Mouse (Mus musculus) testis, adult 2 months (tissue): ENCODE data around the gene Kif5a. TPM values are rescaled to one million over a fixed set of nuclear protein-coding genes. Genes with fewer than 3 reads are reported as not detected.
A peak's percentile ranks its signal among the peaks of the same experiment; 100 is the strongest.

ENCODE experiments used
- H3K27ac ChIP-seq: fragments of 200-500 bp; 2 replicates; pipeline ENCODE4 v1.5.1; 2012; ENCODE audit warnings: low read depth, low read length; ENCODE audit not compliant: control insufficient read depth, insufficient read depth
- H3K27me3 ChIP-seq: fragments of 200-500 bp; 2 replicates; pipeline ENCODE4 v1.6.1; 2012; ENCODE audit warnings: mild to moderate bottlenecking, low read length, moderate library complexity; ENCODE audit not compliant: control insufficient read depth, insufficient read depth
- H3K36me3 ChIP-seq: fragments of 200-500 bp; 2 replicates; pipeline ENCODE4 v1.6.1; 2012; ENCODE audit warnings: mild to moderate bottlenecking, low read length; ENCODE audit not compliant: control insufficient read depth, insufficient read depth
- H3K4me1 ChIP-seq: fragments of 200-500 bp; 2 replicates; pipeline ENCODE4 v1.6.1; 2012; ENCODE audit warnings: low read length; ENCODE audit not compliant: control insufficient read depth, insufficient read depth
- H3K4me3 ChIP-seq: fragments of 200-500 bp; 2 replicates; pipeline ENCODE4 v1.5.1; 2012; ENCODE audit warnings: low read depth, mild to moderate bottlenecking, low read length, moderate library complexity, mixed read lengths; ENCODE audit not compliant: control insufficient read depth
- CTCF ChIP-seq: fragments of 200-500 bp; IDR thresholded peaks from 2 replicates; pipeline ENCODE4 v1.5.1; 2012; ENCODE audit warnings: low read depth, mild to moderate bottlenecking, inconsistent platforms, low read length, moderate library complexity; ENCODE audit not compliant: control insufficient read depth, insufficient read depth, insufficient replicate concordance
- POLR2A ChIP-seq: fragments of 200-500 bp; IDR thresholded peaks from 2 replicates; pipeline ENCODE4 v1.6.1; 2012; ENCODE audit warnings: low read depth, mild to moderate bottlenecking, inconsistent platforms, low read length, moderate library complexity; ENCODE audit not compliant: control insufficient read depth
- polyA plus RNA-seq: library from polyadenylated mRNA; depleted of rRNA; stranded (reverse); fragments of >200 nt; gene quantifications from 2 replicates; pipeline ENCODE4 v1.2.3, GENCODE M21; 2012

Gene Kif5a
- polyA plus RNA-seq, 1 experiment, result 3.9 TPM

- H3K4me3 ChIP-seq, result no peak overlapping the region
- H3K4me1 ChIP-seq, result no peaks in the 10 kb centered on the region
- H3K27me3 ChIP-seq, result no peaks in the 10 kb centered on the region
- no peak for TF ChIP-seq CTCF
- no peak for TF ChIP-seq POLR2A
- no peak overlapping the region for H3K27ac ChIP-seq
- H3K36me3 ChIP-seq, result no peaks in the 10 kb centered on the region
Measured at GRCm38 (mm10) chr10:127303136-127303535, 40.0 kb upstream of the Kif5a start.

GRCm38 (mm10) chr10:127300361-127300760 lies 37.2 kb upstream of the Kif5a start:
- no peak for TF ChIP-seq POLR2A
- TF ChIP-seq CTCF, result no peak
- Histone ChIP-seq H3K36me3 (peaks cover 3% of the 10 kb centered on the region; the same call in 1 of the 2 replicates), H3K27ac (no peak overlapping the region), H3K27me3 (no peaks in the 10 kb centered on the region), H3K4me3 (no peak overlapping the region), H3K4me1 (no peaks in the 10 kb centered on the region)

DNA sequence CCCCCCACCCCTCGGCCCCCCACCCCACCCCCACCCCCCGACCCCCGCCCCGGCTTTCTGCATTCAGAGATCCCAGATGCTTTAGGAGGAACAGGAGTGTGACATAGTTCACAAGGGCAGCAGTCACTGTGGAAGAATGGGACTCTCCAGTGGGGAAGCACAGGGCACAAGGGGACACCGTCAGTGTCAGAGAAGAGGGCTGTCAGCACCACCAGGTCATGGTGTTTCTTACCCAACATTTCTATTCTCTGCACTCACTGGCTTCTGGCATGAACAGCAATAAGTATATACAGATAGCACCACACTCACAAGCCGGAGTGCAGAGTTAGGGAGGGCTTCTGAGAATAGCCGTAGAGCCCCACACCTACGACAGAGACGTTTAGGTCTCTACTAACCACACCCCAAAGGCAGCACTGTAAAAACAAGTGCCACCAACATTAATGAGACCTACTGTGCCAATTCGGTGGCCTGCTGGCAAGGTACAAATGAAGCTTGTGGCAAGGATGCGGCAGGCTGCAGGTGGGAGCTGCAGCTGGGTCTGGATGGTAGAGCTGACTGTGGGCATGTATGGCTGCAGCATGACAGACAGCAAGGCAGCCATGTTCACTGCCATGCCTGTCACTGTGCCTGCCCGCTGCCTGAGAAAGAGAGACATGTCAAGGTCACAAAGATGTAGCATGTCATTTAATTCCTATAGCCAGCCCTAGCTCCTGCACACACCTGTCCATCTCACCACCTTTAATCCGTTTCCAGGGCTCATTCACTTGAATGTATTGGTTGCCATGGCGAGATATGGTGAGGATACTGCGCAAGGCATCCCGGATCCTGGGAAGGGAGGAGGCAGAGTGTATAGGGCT lies 34.1 kb upstream of the Kif5a start:
- H3K4me1 ChIP-seq, result no peaks in the 10 kb centered on the region
- TF ChIP-seq CTCF (no peak), POLR2A (no peak)

DNA sequence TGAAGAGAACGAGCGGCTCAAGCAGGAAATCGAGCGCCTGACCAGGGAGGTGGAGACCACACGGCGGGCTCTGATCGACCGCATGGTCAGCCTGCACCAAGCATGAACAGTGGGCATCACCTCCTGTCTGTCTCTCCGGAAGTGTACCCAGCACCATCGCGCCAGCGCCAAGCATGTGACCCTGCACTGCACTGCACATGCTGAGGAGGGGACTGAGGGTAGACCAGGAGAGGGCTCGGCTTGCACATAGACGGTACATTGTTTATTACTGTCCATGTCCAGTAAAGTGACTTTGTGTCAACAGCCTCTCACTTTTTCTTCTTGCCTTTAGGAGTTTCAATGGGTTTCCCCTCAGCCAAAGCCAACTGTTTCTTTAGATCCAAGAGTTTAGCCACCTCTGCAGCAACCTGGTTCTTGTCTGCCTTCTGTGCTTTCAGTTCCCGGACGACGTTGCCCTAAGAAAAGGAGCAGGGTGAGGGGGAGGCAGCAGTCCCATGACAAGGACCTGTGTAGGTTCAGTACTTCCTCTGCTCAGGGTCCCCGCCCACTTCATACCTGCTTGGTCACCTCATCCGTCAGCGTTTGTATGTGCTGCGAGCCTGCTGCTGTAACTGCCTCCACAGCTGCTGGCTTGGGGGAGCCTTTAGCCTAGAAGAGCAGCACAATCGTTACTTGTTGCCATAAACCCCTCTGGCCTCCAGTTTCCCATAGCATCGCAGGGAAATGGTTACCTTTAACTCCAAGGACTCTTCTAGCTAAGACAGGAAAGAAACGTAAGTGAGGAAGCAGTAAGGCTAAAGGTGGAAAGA lies 33.0 kb upstream of the Kif5a start:
- Histone ChIP-seq H3K27me3 (no peaks in the 10 kb centered on the region), H3K27ac (no peak overlapping the region), H3K4me3 (no peak overlapping the region), H3K4me1 (peaks cover 3% of the 10 kb centered on the region), H3K36me3 (peaks cover 3% of the 10 kb centered on the region)
- TF ChIP-seq CTCF (no peak), POLR2A (0 out of 2 replicates have a peak, but pooled peaks have one; percentile 33)

More for the DNA sequence above, 34.1 kb upstream of the Kif5a start:
- Histone ChIP-seq H3K4me3 (no peak overlapping the region), H3K27me3 (no peaks in the 10 kb centered on the region), H3K36me3 (peaks cover 3% of the 10 kb centered on the region), H3K27ac (no peak overlapping the region)

- peaks cover 3% of the 10 kb centered on the region for H3K36me3 ChIP-seq
- H3K27ac ChIP-seq, result no peak overlapping the region
- no peaks in the 10 kb centered on the region for H3K27me3 ChIP-seq
- H3K4me1 ChIP-seq, result peaks cover 3% of the 10 kb centered on the region
- TF ChIP-seq POLR2A (no peak), CTCF (no peak)
- H3K4me3 ChIP-seq, result no peak overlapping the region
Measured at GRCm38 (mm10) chr10:127294895-127295510, 31.9 kb upstream of the Kif5a start.

DNA sequence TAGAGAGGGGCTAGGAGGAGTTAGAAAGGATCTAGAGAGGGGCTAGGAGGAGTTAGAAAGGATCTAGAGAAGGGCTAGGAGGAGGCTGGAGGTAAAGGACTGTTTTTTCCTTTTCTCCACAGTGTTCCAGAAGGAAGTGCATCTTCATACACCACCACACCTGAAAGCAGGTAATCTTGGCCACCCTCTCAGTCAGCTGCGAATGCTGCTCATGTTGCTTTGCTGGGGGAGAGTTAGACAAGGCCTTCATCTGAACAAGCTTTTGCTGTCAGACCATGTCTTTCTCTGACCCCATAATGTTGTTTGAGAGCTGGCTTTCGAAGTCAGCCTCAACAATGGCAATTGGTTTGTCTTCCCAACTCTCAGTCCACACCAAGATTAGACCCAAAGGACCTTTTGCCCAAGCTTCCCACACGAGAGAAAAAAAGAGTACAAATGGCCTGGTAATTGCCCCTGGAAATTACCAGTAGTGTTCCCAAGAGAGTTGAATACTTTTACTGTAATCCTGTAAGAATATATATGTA lies 30.5 kb upstream of the Kif5a start:
- H3K4me1 ChIP-seq, result peaks cover 6% of the 10 kb centered on the region
- H3K27ac ChIP-seq, result 0 out of 2 replicates have a peak overlapping the region, but pooled peaks have one; percentile 30
- peaks cover 3% of the 10 kb centered on the region for H3K36me3 ChIP-seq
- no peak for TF ChIP-seq CTCF
- TF ChIP-seq POLR2A, result no peak
- no peak overlapping the region for H3K4me3 ChIP-seq
- no peaks in the 10 kb centered on the region for H3K27me3 ChIP-seq

GRCm38 (mm10) chr10:127292987-127293538 lies 29.9 kb upstream of the Kif5a start:
- Histone ChIP-seq H3K4me1 (peaks cover 7% of the 10 kb centered on the region), H3K36me3 (peaks cover 3% of the 10 kb centered on the region), H3K27ac (no peak overlapping the region), H3K4me3 (no peak overlapping the region), H3K27me3 (no peaks in the 10 kb centered on the region)
- TF ChIP-seq POLR2A, result no peak
- TF ChIP-seq CTCF, result no peak
